Mouse (Mus musculus): ENCODE results near the gene Tubb4b.
"Not testable (repeated sequence)": the region's sequence is repeated elsewhere in the genome, so short reads cannot be mapped to it uniquely, and the experiment has no call there.

Gene Tubb4b

DNA sequence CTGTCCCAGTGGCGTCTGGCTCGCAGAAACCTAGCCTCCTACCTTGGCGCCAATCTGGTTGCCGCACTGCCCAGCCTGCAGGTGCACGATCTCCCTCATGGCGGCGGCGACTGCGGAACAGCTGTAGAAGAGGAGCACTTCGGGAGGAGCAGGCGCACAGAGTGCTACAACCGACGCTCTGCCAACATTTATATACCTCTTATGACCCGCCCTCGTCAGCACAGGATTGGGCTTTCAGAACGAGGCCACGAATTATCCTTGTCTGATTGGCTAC is at the start of gene Tubb4b:
Gene Tubb4b (minus strand): TSS at position 211 of the 274 bp plus-strand sequence.
- no peak for DNase-seq

DNA sequence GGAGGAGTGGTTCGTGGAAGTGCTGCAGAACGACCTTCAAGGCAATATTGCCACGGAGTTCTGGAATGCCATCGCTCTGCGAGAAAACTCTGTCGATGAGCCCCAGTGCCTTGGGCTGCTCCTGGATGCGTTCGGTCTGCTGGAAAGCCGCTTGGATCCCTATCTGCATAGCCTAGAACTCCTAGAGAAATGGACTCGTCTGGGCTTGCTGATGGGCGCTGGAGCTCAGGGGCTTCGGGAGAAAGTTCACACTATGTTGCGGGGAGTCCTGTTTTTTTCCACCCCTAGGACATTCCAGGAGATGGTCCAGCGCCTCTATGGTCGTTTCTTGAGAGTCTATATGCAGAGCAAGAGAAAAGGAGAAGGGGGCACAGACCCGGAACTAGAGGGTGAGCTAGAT is 48.5 kb upstream of the Tubb4b start:
- DNase-seq = no peak

DNA sequence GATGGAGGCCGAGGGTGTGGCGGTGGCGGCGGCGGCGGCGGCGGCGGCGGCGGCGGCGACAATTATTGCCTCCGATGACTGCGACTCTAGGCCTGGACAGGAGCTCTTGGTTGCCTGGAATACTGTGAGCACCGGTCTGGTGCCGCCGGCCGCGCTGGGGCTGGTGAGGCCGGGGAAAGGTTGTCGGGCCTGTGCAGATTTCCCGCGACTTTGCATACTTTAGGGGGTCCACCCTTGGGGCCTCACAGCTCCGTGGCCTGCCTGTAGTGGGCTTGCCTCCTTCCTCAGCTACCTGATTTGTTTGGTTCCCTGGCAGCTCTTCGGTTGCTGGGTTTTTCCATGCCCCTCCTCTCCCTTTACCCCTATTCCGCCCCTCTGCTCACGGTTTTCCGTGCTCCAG is 48.0 kb upstream of the Tubb4b start:
- DNase-seq = no peak

DNA sequence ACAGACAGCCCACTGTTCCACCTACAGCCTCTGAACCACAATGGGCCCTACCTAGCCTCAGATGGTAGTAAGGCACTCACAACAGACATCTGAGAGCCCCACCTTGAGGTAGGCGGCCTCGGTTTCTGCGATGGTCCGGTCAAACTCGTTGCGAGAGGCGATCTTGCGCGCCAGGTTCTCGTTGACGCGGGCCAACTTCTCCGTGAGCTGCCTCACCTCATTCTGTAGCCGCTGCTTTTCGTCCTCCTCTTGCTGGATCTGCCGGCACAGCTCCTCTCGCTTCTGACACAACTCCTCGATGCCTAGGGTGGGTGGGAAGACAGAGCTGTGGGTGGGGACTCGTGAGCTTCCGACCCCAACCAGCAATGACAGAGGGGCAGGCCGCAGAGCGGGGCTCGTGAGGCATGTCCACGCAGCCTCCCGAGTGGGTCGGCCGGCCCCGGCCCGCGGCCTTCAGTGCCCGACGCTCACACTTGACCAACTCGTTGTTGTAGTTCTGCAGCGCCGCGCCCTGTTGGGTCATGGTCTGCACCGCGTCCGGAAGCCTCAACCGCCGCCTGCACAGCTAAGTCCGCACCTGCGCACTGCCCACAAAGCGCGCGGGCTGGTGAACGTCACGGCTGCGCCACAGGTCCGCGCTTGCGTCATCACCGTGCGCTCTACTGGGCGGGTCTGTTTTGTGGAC is 47.5 kb upstream of the Tubb4b start, which contains the start of the genes Ssna1 and Anapc2:
Gene Ssna1 (minus strand): TSS at position 612 of the 685 bp plus-strand sequence.
Gene Anapc2 (plus strand): TSS at position 652 of the 685 bp plus-strand sequence.
- peak; percentile 97 for DNase-seq

DNA sequence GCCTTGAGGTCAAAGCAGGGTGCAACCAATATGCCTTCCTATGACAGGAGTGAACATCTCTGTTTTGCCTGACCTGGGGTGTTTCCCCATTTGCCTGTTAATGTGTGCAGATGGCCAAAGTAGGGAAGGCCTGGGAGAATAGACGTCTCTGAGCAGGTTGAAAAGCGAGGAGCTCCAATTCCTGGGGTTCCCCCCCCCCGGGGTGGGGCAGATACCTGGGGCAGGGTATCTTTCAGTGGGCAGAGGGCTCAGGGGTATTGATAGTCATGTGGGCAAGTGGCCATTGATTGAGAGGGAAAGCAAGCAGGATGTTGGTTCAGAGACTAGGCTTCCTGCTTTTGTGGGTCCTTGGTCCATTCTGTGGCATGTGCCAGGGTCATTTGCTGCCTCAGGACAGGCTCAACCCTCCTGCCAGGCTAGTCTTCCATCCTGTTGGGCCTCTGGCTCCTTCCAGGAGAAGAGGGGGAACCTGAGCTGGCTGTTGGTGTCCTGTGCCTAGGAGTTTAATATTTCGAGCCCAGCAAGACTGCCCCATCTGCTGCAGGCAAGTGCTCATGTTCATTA is 43.3 kb upstream of the Tubb4b start:
- DNase-seq = no peak

DNA sequence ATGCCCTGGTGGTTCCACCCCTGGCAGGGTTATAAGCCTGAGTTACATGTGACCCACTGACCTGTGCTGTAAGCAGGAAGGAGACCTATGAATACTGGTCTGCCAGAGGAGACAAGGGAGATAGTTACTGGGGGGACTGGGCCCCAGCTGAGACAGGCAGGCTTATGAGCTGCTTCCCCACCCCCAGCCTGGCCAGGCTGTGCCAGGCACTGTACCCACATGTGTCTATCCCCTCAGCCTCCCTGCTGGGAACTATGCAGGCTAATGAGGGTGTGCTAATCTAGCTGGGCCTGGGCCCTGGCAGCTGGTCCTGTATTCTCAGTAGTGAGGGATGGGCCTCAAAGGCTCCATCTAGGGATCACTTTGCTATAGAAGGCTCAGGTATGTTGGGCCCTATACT is 42.7 kb upstream of the Tubb4b start:
- DNase-seq = peak; percentile 88

DNA sequence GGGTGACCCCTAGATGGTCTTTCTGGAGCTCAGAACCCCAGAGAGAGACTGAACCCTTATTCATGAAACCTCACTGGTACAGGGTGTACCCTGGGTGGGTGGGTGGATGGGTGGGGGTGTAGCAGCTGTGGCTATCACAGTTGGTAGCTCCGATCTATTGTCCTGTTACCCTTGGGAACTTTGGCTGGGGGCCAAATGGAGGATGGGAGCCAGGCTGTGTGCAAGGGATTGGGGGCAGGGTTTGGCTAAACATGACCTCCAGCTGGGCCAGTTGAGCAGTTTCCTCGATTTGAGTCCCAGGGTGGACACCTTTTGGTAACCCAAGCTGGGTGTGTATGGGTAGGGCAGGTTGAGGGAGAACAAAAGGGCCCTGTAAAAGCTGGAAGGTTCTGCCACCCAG is 42.2 kb upstream of the Tubb4b start:
- peak; percentile 90 for DNase-seq

DNA sequence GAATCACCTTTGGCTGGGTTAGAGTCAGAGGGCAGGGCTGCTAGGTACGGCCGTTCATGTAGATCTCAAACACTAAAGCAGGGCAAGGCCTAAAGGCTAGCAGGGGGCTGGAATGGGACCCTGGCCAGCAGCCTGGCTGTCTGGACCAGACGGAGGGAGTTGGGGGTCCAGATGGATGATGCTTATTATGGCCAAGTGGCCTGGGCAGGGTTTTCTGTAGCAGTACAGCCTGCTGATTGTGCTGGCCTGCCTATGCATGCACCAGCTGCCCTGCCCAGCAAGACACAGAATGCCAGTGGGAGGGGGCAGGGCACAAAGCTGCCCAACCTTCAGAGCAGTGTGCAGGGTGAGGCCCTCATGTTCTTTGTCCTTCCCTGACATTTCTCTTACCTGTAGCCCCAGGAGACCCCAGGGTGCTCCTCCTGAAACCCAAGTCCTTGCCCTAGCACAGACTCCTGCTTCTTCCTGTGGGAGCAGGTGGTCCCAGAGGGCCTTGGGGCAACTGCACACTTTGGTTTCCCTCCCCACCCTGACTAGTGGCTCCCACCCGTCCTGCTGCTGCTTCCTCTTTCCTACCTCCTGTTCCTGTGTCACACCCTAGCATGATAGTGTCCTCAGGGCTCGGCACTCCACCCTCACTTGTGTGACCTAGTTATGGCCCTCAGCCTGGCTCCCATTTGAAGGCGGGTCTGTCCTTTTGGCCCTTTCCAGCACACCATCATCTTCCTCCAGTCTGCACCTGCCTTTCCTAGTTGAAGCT is 41.6 kb upstream of the Tubb4b start:
- DNase-seq = peak; percentile 81

DNA sequence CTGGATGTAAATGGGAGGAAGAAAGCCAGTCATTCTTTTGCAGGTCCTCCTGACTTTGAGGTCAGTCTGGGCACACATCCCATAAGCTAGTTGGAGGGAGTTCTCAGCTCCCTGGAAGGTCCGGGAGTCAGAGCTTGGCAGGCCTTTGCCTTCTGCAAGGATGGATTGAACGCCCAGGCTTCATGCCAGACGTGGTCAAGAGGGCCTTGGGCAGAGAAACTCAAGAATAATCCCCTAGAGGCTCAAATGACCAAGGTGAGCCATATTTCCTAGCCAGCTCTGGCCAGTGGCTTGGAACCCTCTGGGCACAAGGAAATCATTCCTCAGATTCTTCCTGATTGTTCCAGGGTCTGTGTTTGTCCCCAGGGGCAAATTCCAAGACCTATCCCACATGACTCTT is 40.3 kb upstream of the Tubb4b start:
- DNase-seq = no peak

DNA sequence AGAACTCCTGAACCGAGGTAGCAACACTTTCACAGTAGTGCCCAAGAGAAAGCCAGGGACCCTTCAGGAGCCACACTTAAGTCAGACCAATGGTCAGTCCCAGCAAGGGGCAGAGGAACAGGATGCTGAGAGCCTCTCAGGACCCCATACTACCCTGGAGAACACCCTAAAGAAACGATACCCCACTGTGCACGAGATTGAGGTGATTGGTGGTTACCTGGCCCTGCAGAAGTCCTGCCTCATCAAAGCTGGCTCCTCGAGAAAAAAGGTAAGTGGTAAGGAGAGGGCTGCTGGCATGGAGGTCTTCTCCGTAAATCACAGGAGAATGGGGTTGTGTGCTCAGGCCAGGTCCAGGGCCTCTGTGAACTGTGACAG is 39.8 kb upstream of the Tubb4b start:
- no peak for DNase-seq

DNA sequence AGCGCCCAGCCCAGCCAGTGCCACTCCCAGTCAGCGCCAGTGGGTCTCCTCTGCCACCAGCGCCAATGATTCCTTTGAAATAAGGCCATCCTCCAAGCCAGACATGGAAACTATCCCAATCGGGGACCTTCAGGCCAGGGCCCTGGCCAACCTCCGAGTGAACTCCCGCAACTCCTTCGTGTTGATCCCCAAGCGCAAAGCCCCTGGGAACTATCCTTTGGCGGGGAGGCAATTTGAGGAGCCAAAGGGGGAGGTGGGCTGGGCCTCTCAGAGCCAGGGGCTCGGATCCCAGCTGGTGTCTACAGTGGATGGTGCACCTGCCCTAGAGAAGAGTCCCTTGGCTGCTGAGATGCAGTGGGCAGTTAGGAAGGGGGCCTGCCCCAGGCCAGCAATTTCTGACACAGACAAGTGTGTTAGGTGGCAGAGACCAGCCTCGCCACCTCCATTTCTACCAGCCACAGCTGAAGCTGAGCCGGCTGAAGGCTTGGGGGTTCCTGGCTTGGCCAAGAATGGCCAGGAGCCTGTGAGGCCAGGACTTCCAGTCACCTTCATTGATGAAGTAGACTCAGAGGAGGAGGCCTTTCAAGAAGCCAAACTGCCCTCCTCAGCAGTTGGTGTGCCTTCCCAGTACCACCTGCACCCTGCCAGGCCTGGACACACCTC is 39.3 kb upstream of the Tubb4b start:
- DNase-seq = no peak

DNA sequence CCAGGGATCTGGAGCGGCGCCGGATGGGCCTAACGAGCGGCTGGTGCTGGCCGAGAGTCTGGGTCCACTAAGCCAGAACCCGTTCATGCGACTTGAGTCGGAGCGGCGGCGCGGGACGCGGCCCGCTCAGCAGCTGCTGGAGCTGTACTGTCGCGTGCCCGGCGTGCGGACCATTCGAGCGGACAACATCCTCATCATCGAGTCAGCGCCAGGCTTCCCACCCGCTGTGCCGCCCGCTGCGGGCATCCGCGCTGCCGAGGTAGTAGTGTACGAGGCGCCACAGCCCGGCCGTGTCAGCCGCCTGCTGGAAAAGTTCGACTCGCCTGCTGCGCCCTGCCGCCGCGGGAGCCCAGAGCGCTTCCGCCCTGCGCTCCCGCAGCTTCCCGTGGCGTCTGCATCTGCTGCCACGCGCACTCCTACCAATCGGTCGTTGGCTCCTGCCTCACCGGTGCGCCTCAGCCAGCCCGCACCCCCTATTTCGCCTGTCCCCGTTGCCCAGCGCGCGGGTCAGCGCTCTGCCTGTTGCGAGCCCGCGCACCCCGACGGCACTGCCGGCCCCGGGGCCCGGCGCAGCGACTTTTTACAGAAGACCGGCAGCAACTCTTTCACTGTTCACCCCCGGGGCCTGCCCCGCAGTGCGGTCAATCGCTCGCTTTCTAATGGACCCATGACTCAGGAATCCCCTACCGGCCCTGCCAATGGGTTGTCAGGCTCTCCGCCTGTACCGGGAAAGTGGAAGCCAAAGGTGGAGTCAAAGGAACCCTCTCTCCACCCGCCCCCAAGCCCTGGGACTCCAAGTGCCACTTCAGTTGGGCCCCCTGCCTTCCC is 38.5 kb upstream of the Tubb4b start:
- no peak for DNase-seq

DNA sequence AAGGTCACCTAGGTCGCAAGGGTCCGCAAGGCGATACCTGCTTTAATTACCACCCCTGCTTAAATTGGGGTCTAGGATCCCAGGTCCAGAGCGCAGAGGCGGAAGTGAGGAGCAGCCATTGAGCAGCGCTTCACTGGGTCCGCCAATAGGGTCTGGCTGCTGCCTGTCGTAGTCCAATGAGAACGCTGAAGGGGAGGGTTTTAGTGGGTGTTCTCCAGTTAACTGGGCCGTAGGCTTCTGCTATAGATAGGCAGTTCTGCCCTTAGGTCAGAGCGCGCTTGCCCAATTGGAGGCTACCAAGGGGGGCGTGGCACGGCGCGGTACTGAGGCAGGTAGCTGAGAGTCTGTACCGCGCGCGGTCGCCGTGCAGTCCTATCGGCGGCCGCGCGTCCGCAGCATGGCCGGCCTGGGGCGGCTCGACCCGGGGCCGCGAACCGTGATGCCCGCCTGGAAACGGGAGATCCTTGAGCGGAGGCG is 37.8 kb upstream of the Tubb4b start, which contains the start of gene Tprn:
Gene Tprn (plus strand): TSS at position 328 of the 477 bp plus-strand sequence.
- DNase-seq = peak; percentile 98

DNA sequence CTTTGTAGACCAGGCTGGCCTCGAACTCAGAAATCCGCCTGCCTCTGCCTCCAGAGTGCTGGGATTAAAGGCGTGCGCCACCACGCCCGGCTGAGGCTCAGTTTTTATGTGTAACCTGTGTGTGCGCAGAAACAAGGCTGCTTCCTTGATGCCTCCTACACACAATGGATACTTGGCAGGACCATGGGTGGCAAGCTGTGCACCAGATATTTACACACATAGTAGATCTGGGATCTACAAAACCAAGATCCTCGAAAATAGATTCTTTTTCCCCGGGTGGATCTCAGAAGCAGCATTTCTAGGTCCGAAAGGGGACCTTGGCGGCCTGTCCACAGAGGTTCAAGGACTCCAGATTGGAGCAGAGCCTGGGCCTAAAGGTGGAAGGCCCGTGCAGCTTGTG is 37.4 kb upstream of the Tubb4b start:
- peak; percentile 70 for DNase-seq

DNA sequence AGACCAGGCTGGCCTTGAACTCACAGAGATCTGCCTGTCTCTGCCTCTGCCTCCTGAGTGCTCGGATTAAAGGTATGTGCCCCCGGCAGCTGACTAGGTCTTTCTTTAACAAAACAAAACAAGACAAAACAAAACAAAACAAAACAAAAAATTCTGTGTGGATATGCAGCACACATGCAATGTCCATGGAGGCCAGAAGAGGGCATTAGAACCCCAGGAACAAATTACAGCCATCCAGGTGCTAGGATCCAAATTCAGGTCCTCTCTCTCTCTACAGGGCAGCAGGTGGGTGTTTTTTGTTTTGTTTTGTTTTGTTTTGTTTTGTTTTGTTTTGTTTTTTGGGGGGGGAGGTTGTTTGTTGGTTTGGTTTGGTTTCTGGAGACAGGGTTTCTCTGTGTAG is 34.4 kb upstream of the Tubb4b start:
- no peak for DNase-seq

DNA sequence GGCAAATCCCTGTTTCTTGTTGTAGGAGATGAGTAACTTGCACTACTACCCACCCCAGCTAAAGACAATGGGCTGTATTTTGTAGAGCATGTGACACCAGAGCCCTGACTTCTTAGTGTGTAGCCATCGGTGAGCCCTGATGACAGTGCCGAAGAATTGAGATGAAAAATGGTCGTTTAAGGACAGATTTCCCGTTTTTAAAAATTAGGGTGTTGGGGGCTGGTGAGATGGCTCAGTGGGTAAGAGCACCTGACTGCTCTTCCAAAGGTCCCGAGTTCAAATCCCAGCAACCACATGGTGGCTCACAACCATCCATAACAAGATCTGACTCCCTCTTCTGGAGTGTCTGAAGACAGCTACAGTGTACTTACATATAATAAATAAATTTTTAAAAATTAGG is 32.7 kb upstream of the Tubb4b start:
- not testable (repeated sequence) for DNase-seq

DNA sequence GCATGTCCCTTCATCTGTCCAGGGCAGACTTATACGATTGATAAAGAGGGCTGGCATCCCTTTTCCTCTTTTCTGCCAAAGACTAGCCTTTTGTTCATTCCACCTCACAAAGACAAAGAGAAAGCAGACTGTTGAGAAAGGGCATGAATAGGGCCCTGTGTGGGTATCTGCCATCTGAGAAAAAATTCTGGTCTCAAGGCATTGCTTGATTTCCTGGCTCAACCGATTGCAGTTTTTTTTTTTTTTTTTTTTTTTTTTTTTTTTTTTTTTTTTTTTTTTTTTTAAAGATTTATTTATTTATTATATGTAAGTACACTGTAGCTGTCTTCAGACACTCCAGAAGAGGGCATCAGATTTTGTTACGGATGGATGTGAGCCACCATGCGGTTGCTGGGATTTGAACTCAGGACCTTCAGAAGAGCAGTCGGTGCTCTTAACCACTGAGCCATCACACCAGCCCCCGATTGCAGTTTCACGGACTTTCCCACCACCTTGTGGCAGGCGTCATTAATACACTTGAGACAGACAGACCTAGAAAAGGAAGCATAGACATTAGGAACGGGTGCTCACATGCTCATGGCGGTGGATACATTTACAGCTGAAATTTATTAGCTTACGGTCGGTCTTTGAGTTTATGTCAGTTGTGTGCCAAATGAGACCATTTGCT is 32.1 kb upstream of the Tubb4b start:
- not testable (repeated sequence) for DNase-seq

DNA sequence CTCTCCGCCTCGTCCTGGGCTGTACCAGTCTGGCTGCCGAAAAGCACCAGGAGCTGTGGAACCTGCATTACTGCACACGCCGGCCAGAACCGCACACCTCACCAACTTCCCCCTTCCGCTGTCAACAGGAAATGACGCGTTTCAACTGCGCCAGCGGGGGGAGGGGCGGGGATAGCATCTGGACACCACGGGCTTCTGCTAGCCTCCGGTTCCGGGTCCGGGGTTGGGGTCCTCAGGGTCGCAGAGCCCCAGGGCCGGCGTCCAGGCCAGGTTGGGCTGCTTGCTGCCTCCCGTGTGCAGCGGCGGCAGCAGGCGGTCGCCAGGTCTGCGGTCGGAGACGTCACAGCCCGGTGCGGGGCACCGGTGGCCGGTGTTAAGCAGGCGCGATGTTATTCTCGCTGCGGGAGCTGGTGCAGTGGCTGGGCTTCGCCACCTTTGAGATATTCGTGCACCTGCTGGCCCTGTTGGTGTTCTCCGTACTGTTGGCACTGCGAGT is 30.8 kb upstream of the Tubb4b start, which contains the start of gene Tmem203:
Gene Tmem203 (plus strand): TSS at position 156 of the 496 bp plus-strand sequence.
- DNase-seq = peak; percentile 86

DNA sequence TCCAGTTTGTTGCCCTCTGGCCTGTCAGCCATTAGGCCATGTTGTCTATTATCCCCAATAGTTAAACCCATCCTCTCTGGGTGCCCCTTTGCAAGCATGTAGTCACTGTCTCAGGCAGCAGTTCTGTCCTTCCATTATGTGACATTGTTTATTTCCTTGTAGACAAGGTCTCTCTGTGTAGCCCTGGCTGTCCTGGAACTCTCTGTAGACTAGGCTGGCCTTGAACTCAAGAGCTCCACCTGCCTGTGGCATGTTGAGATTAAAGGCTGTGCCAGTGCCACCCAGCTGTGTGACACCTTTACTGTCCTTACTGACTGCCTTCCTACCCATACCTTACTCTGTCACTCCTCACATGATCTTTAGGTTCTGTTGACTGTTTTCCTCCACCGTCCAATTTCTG is 27.8 kb upstream of the Tubb4b start:
- no peak for DNase-seq

DNA sequence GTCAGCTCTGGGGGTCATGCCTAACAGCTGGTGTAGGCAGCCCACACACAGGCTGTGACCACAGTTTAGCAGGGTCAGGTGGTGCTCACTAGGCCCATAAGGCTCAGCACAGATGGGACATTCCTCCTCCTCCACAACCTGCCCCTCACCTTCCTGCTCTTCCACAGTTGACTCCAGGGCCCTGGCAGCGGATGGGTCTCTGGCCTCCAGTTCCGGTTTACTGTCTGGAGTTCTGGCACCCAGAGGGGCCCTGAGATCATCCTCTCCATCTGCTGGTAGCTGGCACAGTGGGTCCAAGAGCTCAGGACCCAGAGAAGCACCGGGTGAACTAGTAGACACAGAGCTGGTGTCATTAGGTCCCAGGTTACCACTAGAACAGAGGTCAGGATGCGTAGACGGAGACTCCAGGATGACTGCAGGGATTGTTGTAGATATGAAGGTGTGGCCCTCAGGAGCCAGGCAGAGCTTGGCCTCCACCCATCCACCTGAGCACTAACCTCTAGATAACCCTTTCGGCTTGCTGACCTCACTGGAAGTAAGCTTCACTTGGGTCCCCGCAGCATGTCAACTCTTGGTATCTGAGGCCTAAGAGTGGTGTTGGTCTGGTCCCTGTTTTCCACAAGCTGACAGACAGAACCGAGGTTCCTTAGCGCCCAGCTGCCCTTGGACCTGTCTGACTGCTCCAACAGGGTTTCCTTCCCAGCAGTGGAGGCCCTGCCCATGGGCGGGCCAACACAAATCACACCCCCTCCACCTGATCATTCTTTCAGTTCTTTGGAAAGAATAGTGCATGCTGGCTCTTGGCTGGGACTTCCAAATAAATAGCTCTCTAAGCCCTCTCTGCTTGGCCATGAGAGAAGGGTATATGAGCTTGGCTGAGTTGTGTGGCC is 21.9 kb upstream of the Tubb4b start, which contains the start of gene AL732309.1:
Gene AL732309.1 (minus strand): TSS at position 681 of the 890 bp plus-strand sequence.
- no peak for DNase-seq

DNA sequence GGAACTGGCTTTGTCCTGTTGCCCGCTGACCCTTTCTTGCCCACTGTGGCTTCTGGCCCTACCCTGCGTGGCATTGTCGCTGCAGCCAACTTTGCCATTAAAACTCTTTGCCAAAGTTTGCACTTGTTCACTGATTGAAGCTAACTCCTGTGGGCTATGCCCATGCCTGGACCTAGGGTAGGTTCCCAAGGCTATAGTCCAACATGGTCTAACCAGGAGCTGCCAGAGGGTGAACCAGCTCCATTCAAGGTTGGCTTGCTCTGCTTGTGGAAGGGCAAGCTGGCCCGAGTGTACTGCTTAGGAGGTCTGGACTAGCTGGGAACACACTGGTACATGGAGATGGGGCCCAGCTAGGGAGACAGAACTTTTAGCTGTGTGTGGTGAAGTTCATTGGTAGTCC is 19.6 kb upstream of the Tubb4b start:
- DNase-seq = no peak
